In genomic region chr11:18877626-18878011, GRCm38 (mm10) we compare ENCODE assay signal across 8 mouse cellular contexts.
DNase-seq lines count a peak whose midpoint lies in the region; ATAC-seq and TF ChIP-seq lines count a peak whose summit lies in the region.

No protein-coding gene starts in this region.

- peak; percentile 79 for ATAC-seq in hindbrain, embryonic 12.5 days (ENCODE audit: low FRiP score)
- peak; percentile 87 for ATAC-seq in limb, embryonic 13.5 days (ENCODE audit: low FRiP score, low read depth)
- peak; percentile 84 for ATAC-seq in midbrain, embryonic 12.5 days (ENCODE audit: low FRiP score, low read depth)

- H3K4me1 ChIP-seq in cerebellum, adult 2 months (ENCODE audit: control insufficient read depth, insufficient read depth, low read length) = no peaks in the 10 kb centered on the region
- peaks cover 69% of the 10 kb centered on the region for H3K4me1 ChIP-seq in hindbrain, embryonic 12.5 days
- peaks cover 9% of the 10 kb centered on the region for H3K4me1 ChIP-seq in limb, embryonic 13.5 days
- H3K4me1 ChIP-seq in midbrain, embryonic 12.5 days = peaks cover 63% of the 10 kb centered on the region
- H3K4me1 ChIP-seq in testis, adult 2 months (ENCODE audit: control insufficient read depth, insufficient read depth, low read length) = peaks cover 13% of the 10 kb centered on the region

- under 1% methylated on average over 24 of the region's 27 CpGs for WGBS in cerebellum, adult 2 months
- 0% methylated on average over 21 of the region's 27 CpGs for WGBS in hindbrain, embryonic 12.5 days
- under 1% methylated on average over 24 of the region's 27 CpGs for WGBS in limb, embryonic 13.5 days
- WGBS in midbrain, embryonic 12.5 days = under 1% methylated on average over 22 of the region's 27 CpGs

- H3K4me3 ChIP-seq in cerebellum, adult 2 months (replicated peaks; ENCODE audit: insufficient read depth, low read depth, low read length) = peak overlapping the region; percentile 90
- peak overlapping the region; percentile 39 for H3K4me3 ChIP-seq in hindbrain, embryonic 12.5 days
- H3K4me3 ChIP-seq in limb, embryonic 13.5 days = peak overlapping the region; percentile 48
- peak overlapping the region; percentile 44 for H3K4me3 ChIP-seq in midbrain, embryonic 12.5 days
- peak overlapping the region; percentile 59 for H3K4me3 ChIP-seq in testis, adult 2 months (ENCODE audit: control insufficient read depth, low read depth, low read length)

- peak overlapping the region; percentile 66; the same call in 1 of the 2 replicates for H3K27ac ChIP-seq in cerebellum, adult 2 months (ENCODE audit: insufficient read depth, low read length)
- H3K27ac ChIP-seq in hindbrain, embryonic 12.5 days = peak overlapping the region; percentile 95
- peak overlapping the region; percentile 48; the same call in 1 of the 2 replicates for H3K27ac ChIP-seq in limb, embryonic 13.5 days
- peak overlapping the region; percentile 92 for H3K27ac ChIP-seq in midbrain, embryonic 12.5 days (replicated peaks)
- H3K27ac ChIP-seq in testis, adult 2 months (ENCODE audit: control insufficient read depth, insufficient read depth, low read depth, low read length) = no peak overlapping the region; the same call in 1 of the 2 replicates

- H3K9me3 ChIP-seq in hindbrain, embryonic 12.5 days (replicated peaks) = no peaks in the 10 kb centered on the region
- H3K9me3 ChIP-seq in limb, embryonic 13.5 days = no peaks in the 10 kb centered on the region
- H3K9me3 ChIP-seq in midbrain, embryonic 12.5 days = no peaks in the 10 kb centered on the region

- no peaks in the 10 kb centered on the region for H3K27me3 ChIP-seq in cerebellum, adult 2 months (ENCODE audit: control insufficient read depth, insufficient read depth, low read length)
- H3K27me3 ChIP-seq in hindbrain, embryonic 12.5 days = no peaks in the 10 kb centered on the region; the same call in 1 of the 2 replicates
- peaks cover 71% of the 10 kb centered on the region for H3K27me3 ChIP-seq in limb, embryonic 13.5 days
- peaks cover 36% of the 10 kb centered on the region for H3K27me3 ChIP-seq in midbrain, embryonic 12.5 days
- peaks cover 18% of the 10 kb centered on the region for H3K27me3 ChIP-seq in testis, adult 2 months (ENCODE audit: control insufficient read depth, insufficient read depth, low read length)

- TF ChIP-seq CTCF in cerebellum, adult 2 months (IDR thresholded peaks at IDR 0.05; ENCODE audit: borderline replicate concordance, insufficient read depth, low read depth, low read length) = peak; percentile 33; the same call in 1 of the 2 replicates
- no peak for TF ChIP-seq CTCF in testis, adult 2 months (IDR thresholded peaks at IDR 0.05; ENCODE audit: control insufficient read depth, insufficient read depth, insufficient replicate concordance, low read depth, low read length)

- peak overlapping the region; percentile 66 for H3K9ac ChIP-seq in hindbrain, embryonic 12.5 days
- H3K9ac ChIP-seq in limb, embryonic 13.5 days = peak overlapping the region; percentile 56; the same call in 1 of the 2 replicates
- peak overlapping the region; percentile 57 for H3K9ac ChIP-seq in midbrain, embryonic 12.5 days (replicated peaks)

- H3K4me2 ChIP-seq in hindbrain, embryonic 12.5 days (replicated peaks) = peak overlapping the region; percentile 82
- H3K4me2 ChIP-seq in limb, embryonic 13.5 days (replicated peaks) = peak overlapping the region; percentile 73
- H3K4me2 ChIP-seq in midbrain, embryonic 12.5 days (replicated peaks) = peak overlapping the region; percentile 71

- TF ChIP-seq POLR2A in cerebellum, adult 2 months (IDR thresholded peaks at IDR 0.05; ENCODE audit: borderline replicate concordance, insufficient read depth, low read length) = no peak
- TF ChIP-seq POLR2A in testis, adult 2 months (IDR thresholded peaks at IDR 0.05; ENCODE audit: control insufficient read depth, low read depth, low read length) = no peak

- H3K36me3 ChIP-seq in hindbrain, embryonic 12.5 days = no peaks in the 10 kb centered on the region
- no peaks in the 10 kb centered on the region for H3K36me3 ChIP-seq in limb, embryonic 13.5 days
- no peaks in the 10 kb centered on the region for H3K36me3 ChIP-seq in midbrain, embryonic 12.5 days
- H3K36me3 ChIP-seq in testis, adult 2 months (ENCODE audit: control insufficient read depth, insufficient read depth, low read length) = no peaks in the 10 kb centered on the region

- peak; percentile 53 to 58 for DNase-seq in layer of hippocampus, postnatal 10 days (ENCODE audit: low spot score in 2 of 2)
- no peak for DNase-seq in layer of hippocampus, adult 9-10 months (ENCODE audit: low spot score)
- DNase-seq in cerebellum, adult 2 months = peak; percentile 78
- DNase-seq in forelimb bud, embryonic 11.5 days (ENCODE audit: low read depth, low spot score) = peak; percentile 80

Comparison
In these comparisons a context has a peak if more than half of its experiments do, and no peak if none do; other contexts are left out.
1. H3K4me3 ChIP-seq: peak in every context shown above with its lines; median percentile 90 in cerebellum, adult 2 months; 59 in testis, adult 2 months; 48 in limb, embryonic 13.5 days; 44 in midbrain, embryonic 12.5 days; 39 in hindbrain, embryonic 12.5 days.